In the genomic region with DNA sequence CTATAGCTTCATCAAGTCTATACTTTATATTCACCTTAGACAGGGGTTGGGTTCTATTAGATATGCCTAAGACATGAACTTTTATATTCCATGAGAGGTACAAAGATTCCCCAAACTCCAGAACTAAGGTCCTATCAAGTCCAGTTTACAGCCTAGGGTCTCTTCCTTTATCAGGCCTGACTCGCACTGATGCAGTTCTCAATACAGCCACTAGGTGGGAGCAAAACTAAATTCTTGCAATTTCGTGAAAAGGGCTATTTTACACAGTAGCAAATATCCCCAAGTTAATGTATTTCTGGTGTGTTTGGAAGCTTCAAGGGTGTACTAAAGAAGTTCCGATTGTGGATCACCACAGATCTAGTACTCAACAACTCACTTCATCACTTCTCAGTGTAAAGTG, we compare ENCODE assay signal across 9 mouse cellular contexts. TPM values are rescaled to one million over a fixed set of nuclear protein-coding genes. Genes with fewer than 3 reads are reported as not detected.
A peak's percentile ranks its signal among the peaks of the same experiment; 100 is the strongest.
DNase-seq lines count a peak whose midpoint lies in the region; ATAC-seq lines count a peak whose summit lies in the region.
"Had no signal": no experiment of that assay in that cellular context is flagged by ENCODE, and none has a peak within 500 bp of the region (broad histone marks: within the 10 kb centered on the region; RNA-seq: fewer than 3 reads in every experiment).

No protein-coding gene starts in this region.

- peak; percentile 46 for ATAC-seq in inflammation-experienced regulatory T-cells, adult 6 months

- DNase-seq in adrenal gland, adult (ENCODE audit: inconsistent age in 2 of 2, low spot score in 1 of 2), result peak; percentile 3 to 43
- DNase-seq in adrenal gland, adult 2 months, result no peak
- DNase-seq in left cerebral cortex, adult 18-20 months (ENCODE audit: low spot score in 2 of 2), result peak; percentile 15 to 67
- no peak for DNase-seq in left cerebral cortex, adult 11 months (ENCODE audit: low spot score)
- peak; percentile 60 to 74 for DNase-seq in cerebellum, postnatal 14 days
- DNase-seq in mesoderm, embryonic 11.5 days (ENCODE audit: low read depth, low spot score), result peak; percentile 3
- DNase-seq in ovary, postnatal 36 days (ENCODE audit: low spot score), result no peak

RNA-seq across cellular contexts. Expression of a gene that starts 8.8 kb away (rescaled TPM):
- total RNA-seq in adrenal gland, adult 2 months (2021), result 10 to 100 TPM; 25.1 to 43.3 TPM
- polyA plus RNA-seq in adrenal gland, adult 2 months (2012; rRNA removed), result 4.9 and 8.0 TPM in 2 replicates
- total RNA-seq in left cerebral cortex, adult 18-20 months (2021), result 100 to 1,000 TPM; 162 to 171 TPM
- 1 to 10 TPM in 1 of 3 experiments, under 1 TPM in 1, not detected in 1; 0.81 to 1.7 TPM for polyA plus RNA-seq in inflammation-experienced regulatory T-cells, adult 6 months (2017; shearing (Covaris generic))

RNA-seq across cellular contexts. Expression of a gene that starts 55.6 kb away (rescaled TPM):
- not detected for total RNA-seq in adrenal gland, adult 2 months (2021)
- polyA plus RNA-seq in adrenal gland, adult 2 months (2012; rRNA removed), result not detected in 2 replicates
- total RNA-seq in left cerebral cortex, adult 18-20 months (2021), result under 1 TPM; 0.19 to 0.35 TPM
- not detected for polyA plus RNA-seq in inflammation-experienced regulatory T-cells, adult 6 months (2017; shearing (Covaris generic))
- polyA plus RNA-seq: C2C12 had no signal

Comparison
In these comparisons a context has a peak if more than half of its experiments do, and no peak if none do; other contexts are left out.
1. DNase-seq: peak in adrenal gland, adult (2 of 2), left cerebral cortex, adult 18-20 months (2 of 2), cerebellum, postnatal 14 days (2 of 2) and mesoderm, embryonic 11.5 days (single experiment); none in adrenal gland, adult 2 months (single experiment), left cerebral cortex, adult 11 months (single experiment) and ovary, postnatal 36 days (single experiment).